Mouse (Mus musculus) olfactory bulb, adult 2 months (tissue): ENCODE data around the gene Akap13. TPM values are rescaled to one million over a fixed set of nuclear protein-coding genes. Genes with fewer than 3 reads are reported as not detected.
A peak's percentile ranks its signal among the peaks of the same experiment; 100 is the strongest.

ENCODE experiments used
- H3K27ac ChIP-seq: fragments of 200-500 bp; 2 replicates; pipeline ENCODE4 v1.5.1; 2012; ENCODE audit warnings: low read depth, low read length; ENCODE audit not compliant: insufficient read depth
- H3K4me1 ChIP-seq: fragments of 200-500 bp; 2 replicates; pipeline ENCODE4 v1.6.1; 2012; ENCODE audit warnings: low read length; ENCODE audit not compliant: control insufficient read depth, insufficient read depth
- H3K4me3 ChIP-seq: fragments of 200-500 bp; 2 replicates; pipeline ENCODE4 v1.5.1; 2012; ENCODE audit warnings: mild to moderate bottlenecking, low read depth, low read length, moderate library complexity; ENCODE audit not compliant: insufficient read depth
- CTCF ChIP-seq: fragments of 200-500 bp; IDR thresholded peaks from 2 replicates; pipeline ENCODE4 v1.5.1; 2012; ENCODE audit warnings: low read depth, mild to moderate bottlenecking, low read length, moderate library complexity; ENCODE audit not compliant: insufficient read depth
- POLR2A ChIP-seq: fragments of 200-500 bp; IDR thresholded peaks from 2 replicates; pipeline ENCODE4 v1.6.1; 2012; ENCODE audit warnings: mild to moderate bottlenecking, low read depth, low read length, moderate library complexity; ENCODE audit not compliant: insufficient read depth
- WGBS: fragments of 180-500 bp; shearing (Covaris S2); methylation state at CpG from one replicate; pipeline ENCODE4 v1.1.7; 2018; 5-methylcytosine and 5-hydroxymethylcytosine counted together
- polyA plus RNA-seq: library from polyadenylated mRNA; stranded (reverse); fragments of >200 nt; gene quantifications from 2 replicates; pipeline ENCODE4 v1.2.4, GENCODE M21; 2012; ENCODE audit warnings: low replicate concordance; ENCODE audit not compliant: missing spikeins, insufficient read depth, insufficient read length

Gene Akap13
- polyA plus RNA-seq, 1 experiment = 67.2 TPM

DNA sequence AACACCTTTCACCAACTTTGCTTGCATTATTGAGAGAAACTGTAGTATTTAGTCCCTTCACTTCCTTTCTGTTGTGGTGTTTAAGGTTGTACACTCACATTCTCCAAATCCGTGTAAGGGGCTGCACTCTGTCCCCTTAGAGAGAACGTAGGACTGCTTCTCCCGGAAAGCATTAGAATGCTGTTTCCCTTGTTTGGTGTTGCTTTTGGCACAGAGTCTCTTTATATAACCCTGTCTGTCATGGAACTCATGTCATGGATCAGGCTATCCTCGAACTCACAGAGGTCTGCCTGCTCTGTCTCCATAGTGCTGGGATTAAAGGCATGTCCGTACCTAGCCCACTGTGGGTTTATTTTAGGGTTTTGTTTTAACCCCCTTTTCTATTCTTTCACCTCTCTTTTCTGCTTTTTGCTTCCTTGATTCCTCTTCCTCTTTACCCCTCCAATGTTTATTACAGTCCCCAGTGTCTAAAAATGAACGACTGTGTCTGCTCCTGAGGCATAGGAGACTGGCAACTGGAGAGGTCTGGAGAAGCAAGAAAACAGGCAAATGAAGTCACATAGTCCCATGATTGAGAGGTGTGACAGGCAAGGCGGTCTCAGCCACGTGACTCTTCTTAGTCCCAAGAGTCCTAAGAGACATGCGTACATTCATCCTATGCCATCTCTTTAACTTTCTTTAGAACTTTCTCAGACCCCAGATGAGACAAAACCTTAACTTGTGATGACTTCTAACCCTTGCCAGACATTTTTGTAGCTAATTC is 186.3 kb downstream of the Akap13 start:
- H3K4me1 ChIP-seq = peaks cover 5% of the 10 kb centered on the region
- H3K27ac ChIP-seq = no peak overlapping the region
- 62% methylated on average over 9 of the region's 9 CpGs for WGBS
- no peak overlapping the region for H3K4me3 ChIP-seq
- TF ChIP-seq POLR2A (no peak), CTCF (no peak)

DNA sequence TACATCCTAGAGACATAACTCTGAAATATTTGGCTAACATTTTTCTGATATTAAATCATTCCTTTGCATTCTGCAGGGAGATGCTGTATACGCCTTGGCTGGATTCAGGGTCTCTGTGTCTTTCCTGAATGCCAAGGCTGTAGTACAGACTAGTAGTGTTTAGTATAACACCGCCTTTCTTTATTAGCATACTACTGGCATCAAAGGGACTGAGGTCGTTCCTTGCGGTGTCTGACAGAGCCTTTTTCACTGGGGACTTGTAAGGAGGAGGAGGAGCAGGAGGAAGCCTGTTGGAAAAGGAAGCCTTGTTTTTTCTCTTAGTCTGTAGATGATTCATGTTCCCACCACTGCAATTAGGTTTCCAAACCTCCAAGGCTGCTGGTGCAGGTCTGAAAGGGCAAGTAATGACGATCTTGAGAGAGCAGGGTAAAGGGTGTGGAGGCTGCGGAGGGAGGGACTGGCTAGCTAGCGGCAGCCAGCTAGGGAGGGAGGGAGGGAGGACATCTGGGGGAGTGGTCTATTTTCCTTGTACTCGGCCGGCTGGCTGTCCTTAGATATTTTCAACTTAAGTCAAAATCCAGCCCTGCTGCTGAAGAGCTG is 186.9 kb downstream of the Akap13 start:
- H3K4me1 ChIP-seq = peaks cover 5% of the 10 kb centered on the region
- TF ChIP-seq POLR2A (no peak), CTCF (no peak)
- peak overlapping the region; percentile 67; the same call in 1 of the 2 replicates for H3K27ac ChIP-seq
- H3K4me3 ChIP-seq = peak overlapping the region; percentile 29
- WGBS = 6% methylated on average over 9 of the region's 9 CpGs

DNA sequence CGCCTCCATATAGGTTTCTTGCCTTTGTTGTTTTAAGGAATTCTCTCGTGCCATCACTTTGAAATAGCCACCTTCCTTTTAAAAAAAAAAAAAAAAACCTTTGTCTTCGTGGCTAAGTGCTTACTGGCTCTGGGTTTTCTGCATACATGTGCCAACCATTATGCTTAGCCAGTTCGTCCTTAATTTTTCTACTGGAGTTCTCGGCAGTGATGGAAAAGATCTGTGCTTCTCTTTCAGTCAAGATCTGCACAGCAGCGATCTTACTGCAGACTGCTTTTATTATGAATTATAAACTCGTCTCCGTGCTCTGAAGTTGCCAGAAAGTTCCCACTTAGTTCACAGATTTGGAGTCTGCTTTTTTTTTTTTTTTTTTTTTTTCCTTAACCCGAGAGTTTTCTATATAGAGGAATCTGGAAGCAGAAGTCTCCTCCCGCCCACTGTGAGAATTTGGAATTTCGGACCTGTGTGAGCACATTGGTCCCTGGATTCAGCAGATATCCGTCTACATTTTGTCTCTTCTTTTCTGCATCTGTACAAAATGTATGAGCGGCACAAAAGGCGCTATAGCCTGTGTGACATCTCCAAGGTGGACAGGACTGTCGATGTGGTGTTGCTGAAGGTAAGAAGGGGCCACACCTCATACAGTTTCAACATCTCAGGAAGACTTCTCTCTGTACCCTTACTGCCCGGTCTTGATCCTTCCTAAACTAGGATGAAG is 187.7 kb downstream of the Akap13 start:
- H3K27ac ChIP-seq = no peak overlapping the region
- TF ChIP-seq POLR2A = no peak
- peaks cover 5% of the 10 kb centered on the region for H3K4me1 ChIP-seq
- 31% methylated on average over 16 of the region's 16 CpGs for WGBS
- H3K4me3 ChIP-seq = no peak overlapping the region

DNA sequence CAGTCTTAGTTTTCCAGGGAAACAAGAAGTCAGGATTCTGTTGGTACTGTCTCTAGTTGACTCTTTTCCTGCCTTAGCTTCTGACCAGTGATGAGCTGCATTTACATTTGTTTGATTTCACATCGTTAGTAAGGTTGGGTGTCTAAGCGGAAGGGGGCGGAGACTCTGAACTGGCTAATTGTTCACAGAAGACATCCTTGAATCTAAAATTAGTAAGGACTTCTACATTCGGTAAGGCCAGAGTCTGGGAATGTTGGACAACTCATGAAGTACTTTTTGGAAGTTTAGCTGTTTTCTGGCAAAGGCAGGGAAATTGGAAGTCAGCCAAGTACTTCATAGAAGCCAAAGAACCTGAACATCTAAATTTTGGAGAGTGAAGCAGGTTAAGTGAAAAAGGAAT is 188.7 kb downstream of the Akap13 start:
- WGBS = 37% methylated on average over 4 of the region's 4 CpGs
- no peak overlapping the region for H3K4me3 ChIP-seq
- TF ChIP-seq CTCF (no peak), POLR2A (no peak)
- H3K27ac ChIP-seq = no peak overlapping the region
- H3K4me1 ChIP-seq = peaks cover 5% of the 10 kb centered on the region

DNA sequence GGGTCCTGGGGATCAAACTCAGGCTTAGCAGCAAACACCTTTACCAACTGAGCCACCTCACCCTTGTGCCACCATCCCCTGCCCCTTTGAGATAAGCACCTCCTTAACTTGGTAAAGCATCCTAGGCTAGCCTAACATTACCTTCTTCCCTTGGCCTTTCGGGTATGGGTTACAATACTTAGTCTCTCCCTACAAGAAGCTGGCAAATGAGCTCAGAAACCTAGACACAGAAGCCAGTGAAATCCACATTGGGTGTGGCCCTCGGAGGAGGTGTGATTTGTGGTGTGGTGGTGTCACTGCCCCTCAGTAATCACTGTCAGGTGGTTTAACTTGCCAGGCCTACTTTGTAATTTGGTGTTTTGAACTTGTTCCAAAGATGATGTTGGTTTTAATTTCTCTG is 189.3 kb downstream of the Akap13 start:
- Histone ChIP-seq H3K27ac (no peak overlapping the region), H3K4me1 (peaks cover 5% of the 10 kb centered on the region), H3K4me3 (no peak overlapping the region)
- WGBS = 85% methylated on average over 2 of the region's 2 CpGs
- TF ChIP-seq CTCF = no peak
- TF ChIP-seq POLR2A = no peak

DNA sequence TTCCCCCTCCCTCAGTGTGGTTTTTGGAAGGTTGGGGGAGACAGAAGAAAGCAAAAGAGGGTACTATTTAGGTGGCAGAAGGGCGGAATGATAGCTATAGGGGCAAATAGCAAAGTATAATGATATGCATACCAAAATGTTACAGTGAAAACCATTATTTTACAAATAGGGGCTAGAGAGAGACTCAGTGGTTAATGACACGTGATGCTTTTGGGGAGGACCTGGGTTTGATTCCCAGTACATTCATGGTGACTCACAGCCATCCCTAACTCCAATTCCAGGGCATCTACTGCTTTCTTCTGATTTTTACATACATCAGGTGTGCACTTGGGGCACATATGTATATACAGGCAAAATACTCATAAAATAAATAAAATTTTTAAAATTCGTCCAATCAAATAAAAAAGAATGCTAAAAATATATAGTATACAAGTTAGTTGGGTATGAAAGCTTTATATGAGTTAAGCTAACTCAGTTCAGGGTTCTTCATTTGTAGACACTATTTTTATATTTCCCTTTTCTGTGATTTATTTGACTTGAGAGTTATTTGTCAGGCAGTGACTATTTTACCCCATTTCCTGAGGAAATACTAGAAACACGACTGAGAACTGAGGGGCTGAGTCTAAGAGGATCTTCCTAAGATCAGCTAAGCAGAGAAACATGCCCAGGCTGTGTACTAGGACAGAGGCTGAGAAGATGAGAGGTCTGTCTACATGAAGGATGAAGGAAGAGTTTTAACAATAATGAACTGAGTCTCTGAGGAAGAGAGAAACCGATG is 190.0 kb downstream of the Akap13 start:
- no peak overlapping the region for H3K4me3 ChIP-seq

DNA sequence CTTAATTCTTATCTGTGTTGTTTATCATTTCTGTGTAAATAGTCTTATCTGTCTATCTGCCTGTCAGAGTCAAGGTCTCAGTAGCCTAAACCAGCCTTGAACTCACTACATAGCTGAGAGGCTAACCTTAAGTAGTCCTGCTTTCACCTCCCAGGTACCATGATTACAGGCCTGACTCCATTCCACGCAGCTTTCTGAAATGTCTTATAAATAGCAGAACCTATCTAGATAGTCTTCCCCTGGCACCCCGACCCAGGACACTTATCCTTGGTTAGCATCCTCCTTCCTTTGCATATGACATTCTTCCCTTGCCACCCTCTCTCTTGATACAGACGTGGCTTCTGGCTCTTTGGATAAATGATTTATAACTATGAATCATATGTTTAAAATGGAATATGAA is 192.7 kb downstream of the Akap13 start:
- TF ChIP-seq POLR2A = no peak
- no peak for TF ChIP-seq CTCF
- no peaks in the 10 kb centered on the region for H3K4me1 ChIP-seq
- no peak overlapping the region for H3K27ac ChIP-seq
- H3K4me3 ChIP-seq = no peak overlapping the region
- WGBS = 91% methylated on average over 3 of the region's 3 CpGs

More for the DNA sequence above, 190.0 kb downstream of the Akap13 start:
- Histone ChIP-seq H3K4me1 (peaks cover 5% of the 10 kb centered on the region), H3K27ac (no peak overlapping the region)
- 88% methylated on average over 5 of the region's 5 CpGs for WGBS
- TF ChIP-seq POLR2A = no peak
- no peak for TF ChIP-seq CTCF

DNA sequence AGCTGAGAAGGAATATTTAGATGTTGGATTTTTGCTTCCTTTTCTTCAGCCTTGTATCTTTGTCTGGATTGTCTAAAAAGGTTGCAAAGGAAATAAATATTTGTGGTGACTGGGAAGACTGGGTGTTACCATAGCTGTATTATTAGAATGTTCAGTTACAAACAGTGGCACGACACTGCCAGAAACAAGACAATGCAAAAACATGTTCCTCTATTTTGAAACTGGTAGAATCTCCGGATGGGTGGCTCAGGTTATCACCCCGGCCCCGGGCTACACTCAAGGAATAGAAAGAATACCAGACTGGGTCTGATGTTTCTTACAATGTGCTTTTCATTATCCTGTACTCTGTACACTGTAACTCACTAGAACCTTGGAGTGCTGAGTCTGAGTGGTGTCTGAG is 193.6 kb downstream of the Akap13 start:
- Histone ChIP-seq H3K27ac (no peak overlapping the region), H3K4me1 (no peaks in the 10 kb centered on the region), H3K4me3 (no peak overlapping the region)
- WGBS = 60% methylated on average over 4 of the region's 4 CpGs
- TF ChIP-seq CTCF (no peak), POLR2A (no peak)

DNA sequence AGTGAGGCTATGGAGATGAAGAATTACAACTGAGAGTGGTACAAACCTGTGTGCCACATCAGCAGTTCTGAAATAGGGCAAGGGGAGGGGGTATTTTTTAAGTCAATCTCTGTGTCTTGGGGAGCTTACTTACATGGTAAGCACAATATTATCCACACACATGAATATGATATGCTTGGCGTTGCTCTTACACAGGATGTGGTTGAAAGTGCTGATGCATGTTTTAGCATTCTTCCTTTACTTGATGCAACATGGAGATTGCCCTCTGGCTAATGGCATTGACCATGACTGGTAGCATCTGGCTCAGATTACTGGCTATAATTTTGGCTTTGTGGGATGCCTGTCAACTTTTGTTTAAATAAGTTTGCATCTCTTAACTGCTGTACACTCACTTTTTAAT is 194.6 kb downstream of the Akap13 start:
- no peak for TF ChIP-seq POLR2A
- no peaks in the 10 kb centered on the region for H3K4me1 ChIP-seq
- H3K4me3 ChIP-seq = no peak overlapping the region
- 82% methylated on average over 1 of the region's 1 CpGs for WGBS
- H3K27ac ChIP-seq = no peak overlapping the region
